Mouse (Mus musculus): ENCODE results near the gene Nup43. TPM values are rescaled to one million over a fixed set of nuclear protein-coding genes. Genes with fewer than 3 reads are reported as not detected.

The Nup43 gene
- total and polyA plus RNA-seq, 3 experiments: 52.9 to 64.7 TPM; not detected in 1

DNA sequence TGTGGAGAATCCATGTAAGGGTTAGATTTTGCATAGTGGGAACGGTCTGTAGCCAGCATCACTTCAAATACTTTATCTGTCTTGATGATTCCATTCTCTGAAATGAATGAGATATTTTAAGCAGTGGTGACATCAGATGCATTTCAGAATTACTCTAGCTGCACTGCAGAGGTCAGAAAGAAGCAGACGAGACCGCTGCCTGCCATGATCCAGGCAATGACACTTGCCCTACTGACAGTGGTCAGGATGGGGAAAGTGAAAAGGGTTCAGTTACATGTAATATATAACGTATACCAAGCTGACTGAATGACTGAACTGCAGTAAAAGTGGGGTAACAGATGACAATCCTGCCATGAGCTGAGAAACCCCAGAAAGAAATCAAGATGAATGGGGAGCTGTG is 18.2 kb upstream of the Nup43 start:
- Histone ChIP-seq H3K9me3 (replicated peaks; ENCODE audit: insufficient read depth, low read length) (no peaks in the 10 kb centered on the region), H3K4me3 (ENCODE audit: control insufficient read depth in 1 of 2, insufficient read depth in 1 of 2, low read depth in 2 of 2, low read length in 2 of 2) (no peak overlapping the region), H3K4me1 (ENCODE audit: control insufficient read depth in 1 of 2, insufficient read depth in 2 of 2, low read length in 2 of 2) (no peaks in the 10 kb centered on the region), H3K36me3 (ENCODE audit: control insufficient read depth in 1 of 2, insufficient read depth in 2 of 2, low read length in 2 of 2) (peaks cover 0 to 23% of the 10 kb centered on the region in 2 experiments; a peak in 2 of 4 replicates), H3K27me3 (ENCODE audit: control insufficient read depth in 1 of 2, insufficient read depth in 2 of 2, low read length in 2 of 2) (no peaks in the 10 kb centered on the region), H3K79me2 (ENCODE audit: control insufficient read depth, insufficient read depth, low read length, poor library complexity) (peaks cover 28% of the 10 kb centered on the region), H3K9ac (ENCODE audit: control insufficient read depth, low read depth, low read length, poor library complexity, severe bottlenecking) (no peak overlapping the region), H3K27ac (ENCODE audit: control insufficient read depth, low read depth, low read length) (no peak overlapping the region)
- no peak for DNase-seq (ENCODE audit: low read depth, low spot score)
- no peak for TF ChIP-seq MAX (IDR thresholded peaks at IDR 0.05; ENCODE audit: low read length)
- TF ChIP-seq SMC3 (IDR thresholded peaks at IDR 0.05; ENCODE audit: low read depth, low read length): no peak
- no peak for TF ChIP-seq RCOR1 (IDR thresholded peaks at IDR 0.05; ENCODE audit: low read depth, low read length)
- no peak for TF ChIP-seq ZNF384 (IDR thresholded peaks at IDR 0.05; ENCODE audit: low read depth, low read length)
- no peak for TF ChIP-seq GABPA (IDR thresholded peaks at IDR 0.05; ENCODE audit: low read depth, low read length)
- TF ChIP-seq TCF12 (IDR thresholded peaks at IDR 0.05; ENCODE audit: low read depth, low read length): no peak
- no peak for TF ChIP-seq UBTF (IDR thresholded peaks at IDR 0.05; ENCODE audit: borderline replicate concordance, insufficient read depth, low read depth, low read length)
- no peak for TF ChIP-seq USF1 (IDR thresholded peaks at IDR 0.05; ENCODE audit: low read depth, low read length)
- TF ChIP-seq ZMIZ1 (IDR thresholded peaks at IDR 0.05; ENCODE audit: low read depth, low read length): no peak

DNA sequence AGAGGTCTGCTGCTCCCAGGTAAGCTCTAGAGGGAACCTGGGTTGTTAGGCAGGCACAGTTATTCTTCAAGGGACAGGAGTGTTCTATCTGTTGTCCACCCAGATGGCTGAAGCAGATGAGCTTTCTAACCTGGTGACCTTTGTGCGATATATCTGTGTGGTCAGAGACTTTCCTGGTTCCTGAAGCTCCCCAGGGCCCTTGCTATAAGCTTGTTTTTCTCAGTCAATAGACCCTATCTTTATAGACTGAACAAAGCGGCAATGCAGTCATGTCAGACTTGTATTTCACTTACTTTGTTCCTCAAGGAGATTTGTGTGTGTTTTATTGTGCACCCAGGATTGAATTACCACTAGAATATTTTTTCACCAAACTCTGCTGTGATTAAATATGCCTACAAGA is 16.2 kb upstream of the Nup43 start:
- TF ChIP-seq ELF1 (IDR thresholded peaks at IDR 0.05; ENCODE audit: low read depth, low read length) (no peak), TBP (IDR thresholded peaks at IDR 0.05; ENCODE audit: low read depth, low read length) (no peak), RAD21 (IDR thresholded peaks at IDR 0.05; ENCODE audit: low read depth, low read length) (no peak), TAL1 (IDR thresholded peaks at IDR 0.05; ENCODE audit: low read length) (no peak), POLR2AphosphoS2 (IDR thresholded peaks at IDR 0.05; ENCODE audit: low read length) (no peak), MAFK (IDR thresholded peaks at IDR 0.05; ENCODE audit: borderline replicate concordance, low read depth, low read length) (no peak), TCF12 (IDR thresholded peaks at IDR 0.05; ENCODE audit: low read depth, low read length) (no peak), MXI1 (IDR thresholded peaks at IDR 0.05; ENCODE audit: low read depth, low read length) (no peak), GATA1 (IDR thresholded peaks at IDR 0.05; ENCODE audit: low read depth, low read length) (no peak)
- no peak overlapping the region for H3K4me3 ChIP-seq (ENCODE audit: control insufficient read depth in 1 of 2, insufficient read depth in 1 of 2, low read depth in 2 of 2, low read length in 2 of 2)
- no peaks in the 10 kb centered on the region for H3K4me1 ChIP-seq (ENCODE audit: control insufficient read depth in 1 of 2, insufficient read depth in 2 of 2, low read length in 2 of 2)
- H3K27ac ChIP-seq (ENCODE audit: control insufficient read depth, low read depth, low read length): no peak overlapping the region
- no peaks in the 10 kb centered on the region for H3K27me3 ChIP-seq (ENCODE audit: control insufficient read depth in 1 of 2, insufficient read depth in 2 of 2, low read length in 2 of 2)
- H3K9me3 ChIP-seq (replicated peaks; ENCODE audit: insufficient read depth, low read length): no peaks in the 10 kb centered on the region
- no peak for DNase-seq (ENCODE audit: low read depth, low spot score)
- H3K79me2 ChIP-seq (ENCODE audit: control insufficient read depth, insufficient read depth, low read length, poor library complexity): peaks cover 43% of the 10 kb centered on the region
- H3K36me3 ChIP-seq (ENCODE audit: control insufficient read depth in 1 of 2, insufficient read depth in 2 of 2, low read length in 2 of 2): peaks cover 1 to 18% of the 10 kb centered on the region in 2 experiments
- H3K9ac ChIP-seq (ENCODE audit: control insufficient read depth, low read depth, low read length, poor library complexity, severe bottlenecking): no peak overlapping the region
